ENCODE assay signal across 9 mouse cellular contexts in genomic region chr15:81355146-81355761, GRCm38 (mm10). TPM values are rescaled to one million over a fixed set of nuclear protein-coding genes. Genes with fewer than 3 reads are reported as not detected.
DNase-seq lines count a peak whose midpoint lies in the region; ATAC-seq lines count a peak whose summit lies in the region.
"Had no signal": no experiment of that assay in that cellular context is flagged by ENCODE, and none has a peak within 500 bp of the region (broad histone marks: within the 10 kb centered on the region; RNA-seq: fewer than 3 reads in every experiment).

No protein-coding gene starts in this region.

- peaks cover 14% of the 10 kb centered on the region; the same call in 1 of the 2 replicates for H3K4me1 ChIP-seq in midbrain, embryonic 14.5 days (ENCODE audit: control insufficient read depth, insufficient read depth, low read length)
- H3K4me1 ChIP-seq in midbrain, embryonic 16.5 days (ENCODE audit: control insufficient read depth, insufficient read depth, low read length): peaks cover 14% of the 10 kb centered on the region
- peaks cover 7% of the 10 kb centered on the region; the same call in 1 of the 2 replicates for H3K4me1 ChIP-seq in limb, embryonic 11.5 days (ENCODE audit: control insufficient read depth, insufficient read depth, low read length)

- 59% methylated on average over 3 of the region's 3 CpGs for WGBS in midbrain, embryonic 14.5 days
- 66% methylated on average over 3 of the region's 3 CpGs for WGBS in midbrain, embryonic 16.5 days
- 58% methylated on average over 3 of the region's 3 CpGs for WGBS in limb, embryonic 11.5 days

- H3K36me3 ChIP-seq in midbrain, embryonic 14.5 days (ENCODE audit: control insufficient read depth, insufficient read depth, low read length): no peaks in the 10 kb centered on the region
- H3K36me3 ChIP-seq in midbrain, embryonic 16.5 days (ENCODE audit: control insufficient read depth, insufficient read depth, low read length): no peaks in the 10 kb centered on the region
- H3K36me3 ChIP-seq in limb, embryonic 11.5 days (ENCODE audit: control insufficient read depth, insufficient read depth, low read length): no peaks in the 10 kb centered on the region
- H3K36me3 ChIP-seq: heart, embryonic 15.5 days had no signal

- ATAC-seq in midbrain, embryonic 14.5 days (ENCODE audit: low FRiP score, low TSS enrichment): no peak
- no peak for ATAC-seq in midbrain, embryonic 16.5 days
- ATAC-seq in limb, embryonic 11.5 days (ENCODE audit: insufficient number of reproducible peaks, low FRiP score, low TSS enrichment, low read depth): peak; percentile 39; the same call in 1 of the 2 replicates
- no peak for ATAC-seq in activated CD4-positive, CD25-positive, alpha-beta regulatory T cell, adult 4 months

- peak; percentile 26 for DNase-seq in cerebellum, adult 9-10 months
- DNase-seq in cerebellum, adult 9-11 months: no peak
- peak; percentile 60 for DNase-seq in midbrain, embryonic 14.5 days
- peak; percentile 54 for DNase-seq in embryo, embryonic 9.5 days (ENCODE audit: extremely low spot score)
- DNase-seq in limb, embryonic 11.5 days (ENCODE audit: low spot score): peak; percentile 83
- DNase-seq in retina, postnatal 1 day: peak; percentile 72

- H3K27ac ChIP-seq in midbrain, embryonic 14.5 days (replicated peaks; ENCODE audit: low read depth, low read length): no peak overlapping the region
- no peak overlapping the region for H3K27ac ChIP-seq in midbrain, embryonic 16.5 days (ENCODE audit: low read length)
- H3K27ac ChIP-seq in limb, embryonic 11.5 days (replicated peaks; ENCODE audit: low read depth, low read length): no peak overlapping the region
- H3K27ac ChIP-seq: heart, embryonic 15.5 days had no signal

- H3K9me3 ChIP-seq in midbrain, embryonic 14.5 days (ENCODE audit: control insufficient read depth, low read length): no peaks in the 10 kb centered on the region
- H3K9me3 ChIP-seq in midbrain, embryonic 16.5 days (replicated peaks; ENCODE audit: control insufficient read depth, low read length, poor library complexity, severe bottlenecking): no peaks in the 10 kb centered on the region
- H3K9me3 ChIP-seq in limb, embryonic 11.5 days (ENCODE audit: control insufficient read depth, low read length): no peaks in the 10 kb centered on the region
- H3K9me3 ChIP-seq: heart, embryonic 15.5 days had no signal

- no peaks in the 10 kb centered on the region for H3K27me3 ChIP-seq in midbrain, embryonic 14.5 days (ENCODE audit: control insufficient read depth, insufficient read depth, low read length)
- no peaks in the 10 kb centered on the region for H3K27me3 ChIP-seq in midbrain, embryonic 16.5 days (ENCODE audit: control insufficient read depth, insufficient read depth, low read depth, low read length)
- no peaks in the 10 kb centered on the region for H3K27me3 ChIP-seq in limb, embryonic 11.5 days (ENCODE audit: control insufficient read depth, insufficient read depth, low read length)
- H3K27me3 ChIP-seq: heart, embryonic 15.5 days had no signal

- H3K4me2 ChIP-seq in midbrain, embryonic 14.5 days (ENCODE audit: low read length): no peak overlapping the region
- no peak overlapping the region for H3K4me2 ChIP-seq in midbrain, embryonic 16.5 days (ENCODE audit: low read length)
- H3K4me2 ChIP-seq in limb, embryonic 11.5 days (ENCODE audit: low read depth, severe bottlenecking): no peak overlapping the region
- H3K4me2 ChIP-seq: heart, embryonic 15.5 days had no signal

- no peak overlapping the region for H3K9ac ChIP-seq in midbrain, embryonic 14.5 days (replicated peaks; ENCODE audit: low read length)
- no peak overlapping the region for H3K9ac ChIP-seq in midbrain, embryonic 16.5 days (ENCODE audit: low read depth, low read length)
- H3K9ac ChIP-seq in limb, embryonic 11.5 days (ENCODE audit: low read length): no peak overlapping the region
- H3K9ac ChIP-seq: heart, embryonic 15.5 days had no signal

- no peak overlapping the region for H3K4me3 ChIP-seq in midbrain, embryonic 14.5 days (replicated peaks; ENCODE audit: low read depth, low read length)
- H3K4me3 ChIP-seq in midbrain, embryonic 16.5 days (ENCODE audit: low read depth, low read length): no peak overlapping the region
- no peak overlapping the region for H3K4me3 ChIP-seq in limb, embryonic 11.5 days (ENCODE audit: low read depth, low read length)
- H3K4me3 ChIP-seq: heart, embryonic 15.5 days had no signal

RNA-seq across cellular contexts. Expression of gene Slc25a17, which starts 5.4 kb away (rescaled TPM):
- 151 and 153 TPM in 2 replicates for polyA plus RNA-seq in midbrain, embryonic 14.5 days (2014; fragmentation: Nextera tagmentation; extraction: Ambion mirVana)
- 136 and 141 TPM in 2 replicates for polyA plus RNA-seq in midbrain, embryonic 16.5 days (2015; fragmentation: Nextera tagmentation; extraction: Ambion mirVana)
- polyA plus RNA-seq in limb, embryonic 11.5 days (2014; fragmentation: Nextera tagmentation; extraction: Ambion mirVana): 99.9 and 104 TPM in 2 replicates
- polyA plus RNA-seq in activated CD4-positive, CD25-positive, alpha-beta regulatory T cell, adult 4 months (2017; shearing (Covaris generic)): 100 to 1,000 TPM in 1 of 2 experiments, 10 to 100 TPM in 1; 97.9 to 108 TPM

RNA-seq across cellular contexts. Expression of gene St13, which starts 44.6 kb away (rescaled TPM):
- polyA plus RNA-seq in midbrain, embryonic 14.5 days (2014; fragmentation: Nextera tagmentation; extraction: Ambion mirVana): 176 and 179 TPM in 2 replicates
- polyA plus RNA-seq in midbrain, embryonic 16.5 days (2015; fragmentation: Nextera tagmentation; extraction: Ambion mirVana): 216 and 221 TPM in 2 replicates
- 209 and 211 TPM in 2 replicates for polyA plus RNA-seq in limb, embryonic 11.5 days (2014; fragmentation: Nextera tagmentation; extraction: Ambion mirVana)
- polyA plus RNA-seq in activated CD4-positive, CD25-positive, alpha-beta regulatory T cell, adult 4 months (2017; shearing (Covaris generic)): 100 to 1,000 TPM; 158 to 178 TPM

RNA-seq across cellular contexts. Expression of gene Xpnpep3, which starts 44.7 kb away (rescaled TPM):
- 3.9 and 6.6 TPM in 2 replicates for polyA plus RNA-seq in midbrain, embryonic 14.5 days (2014; fragmentation: Nextera tagmentation; extraction: Ambion mirVana)
- polyA plus RNA-seq in midbrain, embryonic 16.5 days (2015; fragmentation: Nextera tagmentation; extraction: Ambion mirVana): 9.6 and 10.0 TPM in 2 replicates
- polyA plus RNA-seq in limb, embryonic 11.5 days (2014; fragmentation: Nextera tagmentation; extraction: Ambion mirVana): 8.6 and 8.7 TPM in 2 replicates
- 1 to 10 TPM; 8.6 to 9.4 TPM for polyA plus RNA-seq in activated CD4-positive, CD25-positive, alpha-beta regulatory T cell, adult 4 months (2017; shearing (Covaris generic))

RNA-seq across cellular contexts. Expression of gene Dnajb7, which starts 52.8 kb away (rescaled TPM):
- polyA plus RNA-seq in midbrain, embryonic 14.5 days (2014; fragmentation: Nextera tagmentation; extraction: Ambion mirVana): 0.47 and 1.1 TPM in 2 replicates
- polyA plus RNA-seq in midbrain, embryonic 16.5 days (2015; fragmentation: Nextera tagmentation; extraction: Ambion mirVana): 1.0 and 2.2 TPM in 2 replicates
- polyA plus RNA-seq in limb, embryonic 11.5 days (2014; fragmentation: Nextera tagmentation; extraction: Ambion mirVana): 1.7 and 2.2 TPM in 2 replicates
- 1 to 10 TPM; 2.5 to 2.7 TPM for polyA plus RNA-seq in activated CD4-positive, CD25-positive, alpha-beta regulatory T cell, adult 4 months (2017; shearing (Covaris generic))
